Mouse (Mus musculus) thymus, postnatal 10 days (tissue): Measurements from ENCODE around the gene Polr2b.

Source experiments
- DNase-seq, 2 experiments: peaks; one replicate each; pipeline ENCODE4 v3.0.0; 2021; ENCODE audit warnings: low spot score in 2 of 2

Polr2b gene

GRCm38 (mm10) chr5:77363650-77364049 lies 53.7 kb downstream of the Polr2b start:
- DNase-seq, result no peak

DNA sequence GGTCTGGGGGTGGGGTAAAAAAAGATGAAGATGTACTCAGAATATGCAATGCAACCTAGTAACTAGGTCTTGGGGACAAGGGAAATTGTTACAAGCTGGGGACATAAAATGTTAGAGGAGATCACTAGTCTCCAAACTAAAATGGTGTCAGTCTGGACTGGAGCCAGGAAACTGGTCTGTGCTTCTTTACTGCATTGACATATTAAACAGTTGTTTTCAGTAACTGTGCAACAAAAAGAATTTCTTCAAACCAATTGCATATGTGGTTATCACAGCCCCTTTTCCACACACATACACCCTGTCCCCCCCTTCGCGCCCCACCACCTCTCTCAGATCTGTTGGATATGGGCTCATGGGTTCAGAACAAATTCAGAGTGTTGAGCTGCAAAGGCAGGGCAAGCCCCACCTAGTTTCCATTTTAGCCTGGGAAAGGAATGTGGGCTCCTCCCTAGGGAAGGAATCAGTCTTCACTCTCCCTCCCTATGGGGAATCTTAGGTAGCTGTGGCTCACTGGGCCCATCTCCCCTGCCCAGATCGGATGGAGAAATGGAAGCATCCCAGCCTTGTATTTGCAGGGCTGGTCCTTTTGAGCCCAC lies 54.6 kb downstream of the Polr2b start:
- DNase-seq, result no peak

GRCm38 (mm10) chr5:77366313-77366712 lies 56.4 kb downstream of the Polr2b start:
- no peak for DNase-seq

DNA sequence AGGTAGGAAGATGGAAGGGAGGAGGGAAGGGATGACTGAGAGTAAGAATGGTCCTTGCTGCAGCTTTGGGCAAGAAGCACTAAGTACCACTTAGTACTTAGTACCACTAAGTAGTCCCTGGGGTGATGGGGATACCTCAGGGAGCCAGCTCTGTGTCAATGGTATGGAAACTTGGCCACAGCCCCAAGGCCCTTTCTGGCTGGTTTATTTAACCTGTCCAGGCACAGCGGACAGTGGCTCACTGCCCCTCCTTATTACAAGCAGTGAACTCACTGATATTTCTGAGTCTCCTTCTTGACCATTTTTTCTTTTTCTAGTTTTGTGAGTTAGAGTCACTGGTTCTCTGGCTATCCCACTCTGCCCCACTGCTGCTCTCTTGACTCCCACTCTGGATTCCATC lies 57.2 kb downstream of the Polr2b start:
- DNase-seq, result no peak

GRCm38 (mm10) chr5:77367682-77368081 lies 57.7 kb downstream of the Polr2b start:
- no peak for DNase-seq

DNA sequence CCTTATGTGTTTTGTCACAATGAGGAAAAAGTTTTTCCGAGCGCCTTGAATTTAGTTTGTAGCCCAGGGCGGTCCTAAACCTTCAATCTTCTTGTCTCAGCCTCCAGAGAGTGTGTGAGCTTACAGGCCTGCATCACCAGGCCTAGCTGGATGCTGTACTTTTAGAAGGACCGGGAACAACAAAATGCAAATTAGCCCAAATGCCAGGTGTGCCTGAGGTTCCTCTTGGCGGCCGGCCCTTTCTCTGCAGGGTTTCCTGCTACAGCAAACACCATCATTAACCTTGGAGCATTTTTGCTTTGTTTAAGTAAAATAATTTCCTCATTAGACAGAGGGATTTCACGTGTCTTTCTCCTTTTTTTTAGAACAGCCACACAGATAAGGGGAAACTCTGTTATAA lies 58.2 kb downstream of the Polr2b start:
- no peak for DNase-seq

- no peak for DNase-seq
Measured at GRCm38 (mm10) chr5:77369394-77369793, 59.4 kb downstream of the Polr2b start.

DNA sequence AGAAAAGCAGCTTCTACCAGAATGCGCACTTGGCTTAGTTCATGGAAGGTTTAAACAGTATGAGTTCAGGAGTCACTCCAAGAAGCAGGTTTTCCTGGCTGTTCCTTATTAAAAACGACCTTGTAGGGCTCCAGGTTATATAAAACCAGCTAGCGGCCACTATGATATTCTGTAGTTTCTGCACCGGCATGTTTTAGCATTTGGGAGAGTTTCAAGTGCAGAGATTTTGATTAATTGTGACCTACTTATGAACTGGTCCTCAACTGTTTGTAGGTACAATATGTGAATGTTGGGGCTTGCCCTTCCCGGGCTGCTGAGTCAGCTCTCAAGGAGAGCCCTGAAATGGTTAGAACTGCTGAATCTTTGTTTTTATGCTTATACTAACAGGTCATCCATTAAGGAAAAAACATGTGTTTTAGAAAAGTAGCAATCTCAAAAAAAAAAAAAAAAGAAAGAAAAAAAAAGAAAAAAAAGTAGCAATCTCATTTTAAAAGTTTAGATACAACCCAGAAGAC lies 60.5 kb downstream of the Polr2b start:
- DNase-seq, result no peak

- no peak for DNase-seq
Measured at GRCm38 (mm10) chr5:77372242-77372641, 62.3 kb downstream of the Polr2b start.

GRCm38 (mm10) chr5:77372778-77373177 lies 62.8 kb downstream of the Polr2b start:
- DNase-seq, result peak in 1 of 2 experiments; percentile 43

- no peak for DNase-seq
Measured at GRCm38 (mm10) chr5:77374945-77375344, 65.0 kb downstream of the Polr2b start.

DNA sequence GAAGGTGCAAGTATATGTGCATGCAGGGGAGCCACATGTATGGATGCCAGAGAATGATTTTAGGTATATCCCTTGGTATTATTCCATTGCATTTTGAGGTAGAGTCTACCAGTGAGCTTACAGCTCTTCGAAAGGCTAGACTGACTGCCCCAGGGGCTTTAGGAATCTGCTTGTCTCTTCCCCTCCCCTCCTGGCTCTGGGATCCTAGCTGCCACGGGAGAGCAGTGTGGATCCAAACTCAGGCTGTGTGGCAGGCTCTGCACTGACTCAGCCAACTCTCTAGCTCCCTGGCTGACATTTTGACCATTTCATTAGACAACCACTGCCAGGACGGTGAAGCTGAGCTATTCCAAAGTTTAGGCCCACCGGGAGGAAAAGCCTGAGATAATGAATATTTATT lies 65.6 kb downstream of the Polr2b start:
- DNase-seq, result no peak

- no peak for DNase-seq
Measured at GRCm38 (mm10) chr5:77378027-77378426, 68.1 kb downstream of the Polr2b start.

DNA sequence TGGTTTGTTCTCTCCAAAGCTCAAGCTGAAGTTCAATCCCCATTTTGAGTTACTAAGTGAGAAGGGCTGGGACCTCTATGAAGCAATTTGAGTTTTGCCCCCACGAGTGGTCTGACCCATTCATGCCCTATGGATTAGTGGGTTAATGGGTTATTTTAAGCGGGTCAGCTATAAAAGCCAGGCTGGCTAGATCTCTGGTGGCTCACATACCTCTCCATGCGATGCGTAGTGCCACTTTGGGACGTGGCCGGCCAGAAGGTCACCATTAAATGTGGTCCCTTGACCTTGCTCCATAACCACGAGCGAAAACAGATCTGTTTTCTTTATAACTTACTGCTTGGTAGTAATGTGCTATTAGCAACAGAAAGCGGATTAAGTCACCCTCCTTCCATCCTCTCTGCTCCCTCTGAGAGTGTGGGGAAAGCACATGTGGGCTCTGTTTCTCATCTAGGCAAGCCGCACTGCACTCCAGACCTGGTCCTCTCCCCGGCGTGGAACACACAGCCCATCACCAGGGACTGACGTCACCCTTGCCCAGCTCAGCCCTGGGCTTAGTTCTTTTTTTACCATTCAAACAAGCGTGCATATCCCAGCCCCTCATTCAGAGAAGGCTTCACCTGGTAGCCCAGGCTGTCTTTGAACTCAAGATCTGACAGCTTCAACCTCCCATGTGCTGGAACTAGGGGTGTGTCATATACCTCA lies 69.6 kb downstream of the Polr2b start:
- DNase-seq, result no peak

GRCm38 (mm10) chr5:77380321-77380901 lies 70.5 kb downstream of the Polr2b start:
- no peak for DNase-seq

DNA sequence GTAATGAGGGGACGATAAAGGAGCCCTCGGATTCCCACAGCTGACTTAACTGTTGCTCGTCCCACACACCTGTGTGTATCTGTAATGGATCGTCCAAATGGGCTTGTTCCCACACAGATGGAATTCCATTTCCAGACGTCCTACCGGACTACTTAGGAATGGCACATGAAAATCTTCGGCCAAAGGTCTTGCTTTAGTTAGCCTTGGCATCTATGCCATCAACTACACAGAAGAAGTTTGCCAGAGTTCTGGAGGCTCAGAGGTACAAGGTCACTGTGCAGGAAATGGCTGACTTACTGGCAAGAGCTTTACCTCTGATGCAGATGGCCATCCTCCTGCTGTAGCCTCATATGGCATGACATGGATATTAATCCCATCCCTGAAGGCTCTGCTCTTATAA lies 71.3 kb downstream of the Polr2b start:
- no peak for DNase-seq

DNA sequence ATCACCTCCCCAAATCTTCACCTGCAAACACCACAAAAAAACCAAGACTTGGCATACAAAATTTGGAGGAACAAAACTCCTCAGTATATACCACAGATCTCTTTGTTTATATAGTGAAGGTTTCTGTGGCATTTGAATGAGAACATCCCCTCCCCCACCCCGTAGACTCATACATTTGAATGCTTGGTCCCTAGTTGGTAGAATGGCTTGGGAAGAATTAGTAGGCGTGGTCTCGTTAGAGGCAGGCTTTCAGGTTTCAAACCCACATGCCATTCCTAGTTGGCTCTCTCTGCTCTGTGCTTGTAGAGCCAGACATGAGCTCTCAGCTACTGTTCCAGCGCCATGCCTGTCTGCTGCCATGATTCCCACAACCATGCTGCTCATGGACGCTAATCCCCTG lies 71.7 kb downstream of the Polr2b start:
- DNase-seq, result no peak

DNA sequence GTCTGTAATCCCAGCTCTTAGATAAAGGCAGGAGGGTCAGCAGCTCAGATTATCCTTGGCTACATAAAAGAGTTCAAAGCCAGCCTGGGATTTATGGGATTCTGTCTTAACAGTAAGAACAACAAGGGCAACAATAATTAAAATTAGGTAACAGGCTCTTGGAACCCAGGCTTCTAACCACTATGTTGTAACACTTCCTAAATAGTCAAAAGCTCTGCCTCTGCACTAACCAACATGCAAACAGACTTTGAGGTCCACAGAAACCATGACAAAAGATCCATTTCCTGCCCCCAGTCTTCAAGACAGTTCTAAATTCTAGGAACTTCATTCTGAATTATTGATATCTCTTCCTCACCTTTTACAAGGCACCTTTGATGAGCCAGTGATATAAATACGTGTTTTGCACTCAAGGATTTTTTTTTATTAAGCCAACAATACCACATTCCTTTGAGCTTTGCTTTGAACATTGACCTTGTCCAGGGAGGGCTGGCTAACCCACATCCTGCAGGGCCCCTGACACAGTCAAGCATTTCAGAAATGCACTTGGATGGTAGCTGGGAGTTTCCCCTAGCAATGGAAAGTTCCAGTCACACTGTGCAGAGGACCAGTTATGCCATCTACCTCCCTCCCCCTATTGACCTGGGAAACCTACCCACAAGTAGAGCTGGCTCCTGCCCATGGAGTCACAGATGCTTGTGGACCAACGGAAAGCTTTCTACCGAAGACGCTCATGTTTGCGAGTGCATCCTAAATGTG lies 74.0 kb downstream of the Polr2b start:
- no peak for DNase-seq

GRCm38 (mm10) chr5:77384724-77385123 lies 74.8 kb downstream of the Polr2b start:
- no peak for DNase-seq

DNA sequence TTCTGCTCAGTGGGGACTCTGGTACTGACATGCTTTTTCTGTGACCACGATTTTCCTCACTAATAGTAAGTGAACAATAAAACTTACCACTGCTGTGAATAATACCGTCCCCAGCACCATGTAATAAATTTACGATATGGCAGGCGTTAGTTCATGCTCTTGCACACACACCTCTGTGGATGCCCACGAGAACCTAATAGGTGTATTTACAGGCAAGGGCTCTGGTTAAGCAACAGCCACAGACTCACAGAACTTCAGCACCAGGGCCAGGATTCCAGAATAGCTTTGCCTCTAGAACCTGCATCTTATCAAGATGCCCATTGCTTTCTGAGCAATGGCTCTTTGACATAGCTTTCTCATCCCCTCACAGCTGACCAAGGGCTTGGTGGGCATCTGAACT lies 75.3 kb downstream of the Polr2b start:
- no peak for DNase-seq

DNA sequence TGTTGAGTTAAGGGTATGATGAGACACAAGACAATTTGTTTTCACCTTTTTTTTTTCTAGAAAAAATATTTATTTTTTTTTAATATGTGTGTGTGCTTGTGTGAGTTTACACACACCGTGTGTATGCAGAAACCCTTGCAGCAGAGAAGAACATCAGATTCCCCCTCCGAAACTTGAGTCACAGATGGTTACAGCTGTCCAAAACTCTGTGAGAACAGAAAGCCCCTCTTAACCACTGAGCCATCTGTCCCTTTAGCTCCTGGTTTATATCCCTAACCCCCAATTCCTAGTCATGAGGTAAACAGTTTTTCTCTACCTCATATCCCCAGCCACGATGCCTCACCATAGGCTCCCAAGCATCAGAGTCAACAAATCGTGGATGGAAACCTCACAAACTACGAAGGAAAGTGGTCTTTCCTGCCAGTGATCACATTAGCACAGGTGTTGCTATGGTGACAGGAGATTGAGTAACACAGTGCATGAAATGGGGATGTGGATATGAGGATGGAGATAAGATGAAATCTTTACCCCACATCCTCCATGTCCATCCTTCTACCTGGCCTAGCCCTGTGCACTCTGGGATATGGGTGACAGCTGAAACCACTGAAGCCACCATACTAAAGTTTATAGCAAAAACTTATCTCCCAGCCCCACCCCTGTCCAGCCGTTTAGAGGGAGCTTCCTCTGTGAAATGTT lies 76.1 kb downstream of the Polr2b start:
- DNase-seq, result no peak
